Mouse (Mus musculus) heart, postnatal 0 days (tissue): ENCODE data around the gene Etv4.

Source experiments
- CTCF ChIP-seq: IDR thresholded peaks from 2 replicates; pipeline ENCODE4 v1.5.1; 2016; ENCODE audit warnings: antibody characterized with exemption, control low read depth, low read depth
- EP300 ChIP-seq: IDR thresholded peaks from 2 replicates; pipeline ENCODE4 v1.6.1; 2016; ENCODE audit warnings: antibody characterized with exemption, low read depth

DNA sequence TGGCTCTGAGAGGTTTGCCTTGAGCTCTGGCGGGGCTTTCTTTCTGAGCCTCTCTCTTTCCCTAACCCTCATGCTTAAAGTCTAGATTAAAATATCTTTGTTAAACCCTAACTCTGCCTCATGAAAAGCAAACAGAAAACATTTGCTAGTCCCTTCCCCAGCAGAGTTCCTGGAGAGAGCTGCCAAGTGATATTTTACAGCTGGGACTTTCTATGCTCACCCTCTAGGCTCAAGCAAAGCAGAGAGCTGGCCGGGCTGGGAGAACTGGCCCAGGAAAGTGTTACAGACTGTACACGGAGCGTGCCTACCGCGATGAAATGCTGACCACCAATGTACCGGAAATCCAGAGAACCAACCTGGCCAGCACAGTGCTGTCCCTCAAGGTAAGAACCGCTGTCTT, 27.8 kb downstream of the Etv4 start:
- TF ChIP-seq CTCF: no peak
- no peak for TF ChIP-seq EP300
